Mouse (Mus musculus) G1E (cell line): Measurements from ENCODE around the gene Ptpn7.

Source experiments
- CTCF ChIP-seq: IDR thresholded peaks from 2 replicates; pipeline ENCODE4 v1.5.1; 2012; ENCODE audit warnings: low read depth, low read length, inconsistent platforms, mixed read lengths
- TAL1 ChIP-seq: conservative IDR thresholded peaks from 2 replicates; pipeline ENCODE4 v1.6.1; 2012; ENCODE audit warnings: low read depth, low read length, inconsistent platforms, mixed read lengths

DNA sequence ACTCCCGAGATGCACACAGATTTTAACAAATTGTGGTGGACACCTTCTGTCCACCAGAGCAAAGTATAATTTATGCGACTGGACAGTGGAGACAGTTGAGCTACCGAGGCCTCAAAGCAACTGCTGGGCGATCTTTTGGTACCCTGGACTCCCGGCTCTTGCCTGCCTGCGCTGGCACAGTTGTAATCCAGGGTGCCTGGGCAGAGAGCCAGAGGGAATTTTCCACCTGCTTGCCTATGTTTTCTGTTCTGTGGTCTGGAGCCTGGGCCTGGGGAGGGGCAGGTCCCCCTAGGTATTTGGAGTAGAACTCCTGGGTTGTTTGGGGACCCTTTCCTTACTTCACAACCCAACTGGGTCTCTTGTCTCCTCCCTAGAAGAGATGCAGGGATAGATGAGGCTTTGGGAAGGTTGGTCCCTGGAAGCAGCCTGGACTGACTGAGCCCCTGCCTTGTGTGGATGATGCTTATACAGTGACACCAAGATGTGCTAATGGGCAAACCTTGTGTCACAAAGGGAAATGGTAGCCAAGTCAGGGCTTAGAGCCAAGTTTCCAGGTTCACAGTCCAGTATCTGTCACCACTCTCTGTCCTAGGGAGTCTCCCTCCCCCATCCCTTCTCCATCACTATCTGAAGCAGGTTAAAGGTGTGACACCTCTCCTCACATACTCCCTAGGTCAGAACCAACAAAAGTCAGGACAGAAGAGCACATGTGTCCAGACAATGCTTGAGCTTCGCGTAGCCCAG, 49.6 kb downstream of the Ptpn7 start:
- TF ChIP-seq CTCF (no peak), TAL1 (no peak)
